ENCODE assay signal across 11 mouse cellular contexts in genomic region chr14:55059931-55060330, GRCm38 (mm10). TPM values are rescaled to one million over a fixed set of nuclear protein-coding genes. Genes with fewer than 3 reads are reported as not detected.
DNase-seq lines count a peak whose midpoint lies in the region; ATAC-seq and TF ChIP-seq lines count a peak whose summit lies in the region.
"Had no signal": no experiment of that assay in that cellular context is flagged by ENCODE, and none has a peak within 500 bp of the region (broad histone marks: within the 10 kb centered on the region; RNA-seq: fewer than 3 reads in every experiment).

No protein-coding gene starts in this region.

- TF ChIP-seq POLR2A in cerebellum, adult 2 months (IDR thresholded peaks at IDR 0.05; ENCODE audit: borderline replicate concordance, insufficient read depth, low read length), result no peak

- peak overlapping the region; percentile 8 for H3K4me3 ChIP-seq in cerebellum, adult 2 months (replicated peaks; ENCODE audit: insufficient read depth, low read depth, low read length)
- H3K4me3 ChIP-seq in liver, embryonic 13.5 days (replicated peaks), result no peak overlapping the region
- H3K4me3 ChIP-seq in liver, embryonic 14.5 days (ENCODE audit: insufficient read depth in 1 of 2, low read depth in 2 of 2, low read length in 2 of 2), result no peak overlapping the region
- H3K4me3 ChIP-seq: heart, embryonic 13.5 days had no signal

- peaks cover 35% of the 10 kb centered on the region for H3K4me1 ChIP-seq in cerebellum, adult 2 months (ENCODE audit: control insufficient read depth, insufficient read depth, low read length)
- peaks cover 92% of the 10 kb centered on the region for H3K4me1 ChIP-seq in liver, embryonic 13.5 days (replicated peaks)
- H3K4me1 ChIP-seq in liver, embryonic 14.5 days (replicated peaks; ENCODE audit: control insufficient read depth in 2 of 2, insufficient read depth in 2 of 2, low read length in 1 of 2), result peaks cover 35 to 47% of the 10 kb centered on the region in 2 experiments

- no peaks in the 10 kb centered on the region for H3K9me3 ChIP-seq in liver, embryonic 13.5 days (replicated peaks)
- H3K9me3 ChIP-seq in liver, embryonic 14.5 days (ENCODE audit: control insufficient read depth, low read length), result no peaks in the 10 kb centered on the region
- H3K9me3 ChIP-seq: heart, embryonic 13.5 days had no signal

- H3K27ac ChIP-seq in cerebellum, adult 2 months (ENCODE audit: insufficient read depth, low read length), result peak overlapping the region; percentile 41
- H3K27ac ChIP-seq in liver, embryonic 13.5 days, result peak overlapping the region; percentile 69
- H3K27ac ChIP-seq in liver, embryonic 14.5 days, result peak overlapping the region; percentile 64
- H3K27ac ChIP-seq: heart, embryonic 13.5 days had no signal

- no peak for TF ChIP-seq EP300 in liver, embryonic 14.5 days (IDR thresholded peaks at IDR 0.05; ENCODE audit: low read depth)

- WGBS in cerebellum, adult 2 months, result 20% methylated on average over 5 of the region's 5 CpGs
- 78% methylated on average over 5 of the region's 5 CpGs for WGBS in liver, embryonic 13.5 days (ENCODE audit: insufficient replicate concordance)
- WGBS in liver, embryonic 14.5 days (ENCODE audit: insufficient replicate concordance), result 80% methylated on average over 5 of the region's 5 CpGs

- H3K27me3 ChIP-seq in cerebellum, adult 2 months (ENCODE audit: control insufficient read depth, insufficient read depth, low read length), result no peaks in the 10 kb centered on the region
- peaks cover 8% of the 10 kb centered on the region; the same call in 1 of the 2 replicates for H3K27me3 ChIP-seq in liver, embryonic 13.5 days
- H3K27me3 ChIP-seq in liver, embryonic 14.5 days (ENCODE audit: control insufficient read depth, insufficient read depth, low read length), result no peaks in the 10 kb centered on the region

- no peak overlapping the region for H3K9ac ChIP-seq in liver, embryonic 13.5 days
- no peak overlapping the region for H3K9ac ChIP-seq in liver, embryonic 14.5 days (replicated peaks)
- H3K9ac ChIP-seq: heart, embryonic 13.5 days had no signal

- intact Hi-C loops in left cerebral cortex, postnatal 25 days (cut with DNase I), result no loop called here

- no peak for ATAC-seq in liver, embryonic 13.5 days (ENCODE audit: low read depth)
- no peak for ATAC-seq in liver, embryonic 14.5 days (ENCODE audit: insufficient read depth)

- H3K4me2 ChIP-seq in liver, embryonic 13.5 days, result no peak overlapping the region
- H3K4me2 ChIP-seq in liver, embryonic 14.5 days (ENCODE audit: low read depth), result no peak overlapping the region
- H3K4me2 ChIP-seq: heart, embryonic 13.5 days had no signal

- no peaks in the 10 kb centered on the region for H3K36me3 ChIP-seq in liver, embryonic 13.5 days
- no peaks in the 10 kb centered on the region for H3K36me3 ChIP-seq in liver, embryonic 14.5 days (replicated peaks; ENCODE audit: control insufficient read depth, insufficient read depth, low read depth)
- H3K36me3 ChIP-seq: heart, embryonic 13.5 days had no signal

- DNase-seq in cerebellum, adult 2 months, result no peak
- DNase-seq in cerebellum, adult 9-10 months, result no peak
- no peak for DNase-seq in liver, embryonic 13.5 days
- no peak for DNase-seq in liver
- no peak for DNase-seq in liver, embryonic 14.5 days (ENCODE audit: low read depth in 3 of 3, low spot score in 3 of 3)
- DNase-seq in yolk sac, embryonic 10.5 days (ENCODE audit: low spot score), result peak; percentile 11
- DNase-seq in testis, postnatal 14 days (ENCODE audit: low spot score), result no peak
- no peak for DNase-seq in left cerebral cortex, postnatal 25 days (ENCODE audit: low spot score in 2 of 2)
- DNase-seq: adrenal gland, adult 8-10 months; cerebellum, adult 8-10 months had no signal

- no peak for TF ChIP-seq CTCF in cerebellum, adult 2 months (IDR thresholded peaks at IDR 0.05; ENCODE audit: borderline replicate concordance, insufficient read depth, low read depth, low read length)
- no peak for TF ChIP-seq CTCF in liver, embryonic 14.5 days (IDR thresholded peaks at IDR 0.05; ENCODE audit: low read depth)

RNA-seq across cellular contexts. Expression of gene Zfhx2, which starts 32.2 kb away (rescaled TPM):
- 10.7 and 11.0 TPM in 2 replicates for polyA plus RNA-seq in cerebellum, adult 2 months (2012; rRNA removed)
- 1.1 and 1.2 TPM in 2 replicates for polyA plus RNA-seq in liver, embryonic 13.5 days (2015; fragmentation: Nextera tagmentation; extraction: Ambion mirVana)
- polyA plus RNA-seq in liver, embryonic 14.5 days (2012; rRNA removed), result 0.26 and 0.29 TPM in 2 replicates
- 0.61 and 0.62 TPM in 2 replicates for polyA plus RNA-seq in liver, embryonic 14.5 days (2014; fragmentation: Nextera tagmentation; extraction: Ambion mirVana)
- 10 to 100 TPM; 37.5 to 47.1 TPM for total RNA-seq in left cerebral cortex, postnatal 25 days (2021)

RNA-seq across cellular contexts. Expression of gene Thtpa, which starts 34.7 kb away (rescaled TPM):
- 12.8 and 13.8 TPM in 2 replicates for polyA plus RNA-seq in cerebellum, adult 2 months (2012; rRNA removed)
- 5.5 TPM in 2 replicates for polyA plus RNA-seq in liver, embryonic 13.5 days (2015; fragmentation: Nextera tagmentation; extraction: Ambion mirVana)
- 2.0 and 2.6 TPM in 2 replicates for polyA plus RNA-seq in liver, embryonic 14.5 days (2012; rRNA removed)
- polyA plus RNA-seq in liver, embryonic 14.5 days (2014; fragmentation: Nextera tagmentation; extraction: Ambion mirVana), result 4.3 and 4.6 TPM in 2 replicates
- 10 to 100 TPM; 23.8 to 25.0 TPM for total RNA-seq in left cerebral cortex, postnatal 25 days (2021)

RNA-seq across cellular contexts. Expression of gene Ngdn, which starts 44.7 kb away (rescaled TPM):
- 49.4 and 50.4 TPM in 2 replicates for polyA plus RNA-seq in cerebellum, adult 2 months (2012; rRNA removed)
- polyA plus RNA-seq in liver, embryonic 13.5 days (2015; fragmentation: Nextera tagmentation; extraction: Ambion mirVana), result 55.5 and 61.8 TPM in 2 replicates
- polyA plus RNA-seq in liver, embryonic 14.5 days (2012; rRNA removed), result 14.4 and 31.0 TPM in 2 replicates
- polyA plus RNA-seq in liver, embryonic 14.5 days (2014; fragmentation: Nextera tagmentation; extraction: Ambion mirVana), result 36.0 and 39.6 TPM in 2 replicates
- 10 to 100 TPM; 23.0 to 26.4 TPM for total RNA-seq in left cerebral cortex, postnatal 25 days (2021)

RNA-seq across cellular contexts. Expression of gene Ap1g2, which starts 46.5 kb away (rescaled TPM):
- polyA plus RNA-seq in cerebellum, adult 2 months (2012; rRNA removed), result 18.6 and 19.1 TPM in 2 replicates
- 26.1 and 27.6 TPM in 2 replicates for polyA plus RNA-seq in liver, embryonic 13.5 days (2015; fragmentation: Nextera tagmentation; extraction: Ambion mirVana)
- polyA plus RNA-seq in liver, embryonic 14.5 days (2012; rRNA removed), result 12.7 and 13.4 TPM in 2 replicates
- 18.6 and 21.2 TPM in 2 replicates for polyA plus RNA-seq in liver, embryonic 14.5 days (2014; fragmentation: Nextera tagmentation; extraction: Ambion mirVana)
- total RNA-seq in left cerebral cortex, postnatal 25 days (2021), result 10 to 100 TPM; 10.3 to 11.3 TPM

RNA-seq across cellular contexts. Expression of gene Jph4, which starts 56.8 kb away (rescaled TPM):
- polyA plus RNA-seq in cerebellum, adult 2 months (2012; rRNA removed), result 204 and 227 TPM in 2 replicates
- polyA plus RNA-seq in liver, embryonic 13.5 days (2015; fragmentation: Nextera tagmentation; extraction: Ambion mirVana), result 0.06 and 0.07 TPM in 2 replicates
- polyA plus RNA-seq in liver, embryonic 14.5 days (2012; rRNA removed), result 0.04 and 0.15 TPM in 2 replicates
- 0.04 TPM in 1 of 2 replicates, not detected in the other for polyA plus RNA-seq in liver, embryonic 14.5 days (2014; fragmentation: Nextera tagmentation; extraction: Ambion mirVana)
- 100 to 1,000 TPM; 317 to 338 TPM for total RNA-seq in left cerebral cortex, postnatal 25 days (2021)
